Mouse (Mus musculus) embryonic facial prominence, embryonic 13.5 days (tissue): ENCODE results near the gene Pias4. TPM values are rescaled to one million over a fixed set of nuclear protein-coding genes. Genes with fewer than 3 reads are reported as not detected.
"Not testable (repeated sequence)": the region's sequence is repeated elsewhere in the genome, so short reads cannot be mapped to it uniquely, and the experiment has no call there.

ENCODE experiments used
- ATAC-seq: fragments of 200-750 bp; cut with Nextera tagmentation; 2 replicates; pipeline ENCODE4 v1.8.0; 2017; ENCODE audit warnings: low read depth; ENCODE audit not compliant: insufficient number of reproducible peaks, insufficient read depth, low FRiP score, low TSS enrichment
- H3K27ac ChIP-seq: fragments of 300-500 bp; sonication (generic); 2 replicates; pipeline ENCODE4 v1.5.1; 2015; ENCODE audit warnings: moderate library complexity, mild to moderate bottlenecking, inconsistent platforms
- H3K27me3 ChIP-seq: fragments of 300-500 bp; sonication (generic); 2 replicates; pipeline ENCODE4 v1.6.1; 2015; ENCODE audit warnings: mild to moderate bottlenecking, inconsistent platforms
- H3K36me3 ChIP-seq: fragments of 300-500 bp; sonication (generic); 2 replicates; pipeline ENCODE4 v1.6.1; 2015; ENCODE audit warnings: mild to moderate bottlenecking, inconsistent platforms
- H3K4me1 ChIP-seq: fragments of 300-500 bp; sonication (generic); 2 replicates; pipeline ENCODE4 v1.6.1; 2015; ENCODE audit warnings: inconsistent platforms
- H3K4me2 ChIP-seq: fragments of 300-500 bp; sonication (generic); 2 replicates; pipeline ENCODE4 v1.6.1; 2015; ENCODE audit warnings: moderate library complexity, mild to moderate bottlenecking, inconsistent platforms
- H3K4me3 ChIP-seq: fragments of 300-500 bp; sonication (generic); 2 replicates; pipeline ENCODE4 v1.5.1; 2015; ENCODE audit warnings: mild to moderate bottlenecking, inconsistent platforms
- H3K9ac ChIP-seq: fragments of 300-500 bp; sonication (generic); 2 replicates; pipeline ENCODE4 v1.6.1; 2015; ENCODE audit warnings: mild to moderate bottlenecking, inconsistent platforms
- H3K9me3 ChIP-seq: fragments of 300-500 bp; sonication (generic); 2 replicates; pipeline ENCODE4 v1.6.1; 2016; ENCODE audit warnings: inconsistent platforms
- WGBS: fragments of 180-500 bp; shearing (Covaris S2); methylation state at CpG from one replicate; pipeline ENCODE4 v1.1.7; 2015; ENCODE audit warnings: mixed read lengths; 5-methylcytosine and 5-hydroxymethylcytosine counted together
- polyA plus RNA-seq: library from polyadenylated mRNA; unstranded; fragments of >200 nt; fragmentation: Nextera tagmentation; extraction: Ambion mirVana; gene quantifications from 2 replicates; pipeline ENCODE4 v1.2.1, GENCODE M21; 2015

Gene Pias4
- polyA plus RNA-seq, result 58.1 and 60.9 TPM in 2 replicates

DNA sequence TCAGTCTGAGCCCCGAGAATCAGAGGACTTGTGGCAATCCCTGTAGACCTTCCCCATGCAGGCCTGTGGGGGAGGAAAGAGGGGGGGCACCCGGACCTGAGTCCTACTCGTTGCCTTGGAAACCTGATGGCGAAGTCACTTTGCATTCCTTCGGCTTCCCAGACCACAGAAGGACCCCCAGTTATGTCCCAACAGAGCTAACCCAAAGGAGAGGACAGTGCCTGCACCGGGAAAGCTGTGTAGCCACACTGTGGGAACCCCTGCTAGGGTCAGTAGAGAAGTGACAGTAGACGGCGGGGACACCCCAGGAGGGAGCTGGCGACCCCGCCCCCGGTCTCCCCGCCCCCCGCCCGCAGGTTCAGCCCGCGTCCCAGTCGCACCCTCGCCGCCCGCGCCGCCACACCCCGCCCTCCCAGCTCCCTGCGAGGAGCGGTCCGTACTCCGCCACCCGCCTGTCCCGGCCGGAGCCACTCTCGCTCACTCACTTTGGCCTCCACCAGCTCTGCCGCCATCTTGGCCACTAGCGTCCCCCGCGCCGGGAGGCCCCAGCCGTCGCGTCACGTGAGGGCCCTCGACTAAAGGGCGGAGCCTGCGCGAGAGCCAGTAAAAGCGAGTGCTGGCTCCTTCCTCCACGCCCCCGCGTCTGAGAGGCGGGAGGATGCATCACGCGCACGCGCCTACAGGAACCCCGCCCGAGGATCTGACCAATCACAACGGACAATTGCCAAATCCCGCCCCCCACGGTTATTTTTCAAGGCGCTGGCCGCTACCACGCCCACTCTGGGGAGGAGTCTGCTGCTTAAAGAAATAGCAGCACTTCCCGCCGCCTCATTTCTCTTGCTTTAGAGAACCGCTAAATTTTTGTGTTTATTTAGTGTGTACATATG is at the start of gene Pias4:
Pias4 (minus strand) TSS at position 724 of the 887 bp plus-strand sequence.
- peak; percentile 84 for ATAC-seq
- peaks cover 21% of the 10 kb centered on the region for H3K4me1 ChIP-seq
- H3K27ac ChIP-seq, result peak within 1 kb of the TSS; percentile 87
- peak within 1 kb of the TSS; percentile 89 for H3K9ac ChIP-seq
- no peaks in the 10 kb centered on the region for H3K27me3 ChIP-seq
- peak within 1 kb of the TSS; percentile 92 for H3K4me2 ChIP-seq
- H3K9me3 ChIP-seq, result no peaks in the 10 kb centered on the region
- H3K36me3 ChIP-seq, result peaks cover 29% of the 10 kb centered on the region
- under 1% methylated on average over 62 of the region's 64 CpGs for WGBS
- peak within 1 kb of the TSS; percentile 92 for H3K4me3 ChIP-seq

DNA sequence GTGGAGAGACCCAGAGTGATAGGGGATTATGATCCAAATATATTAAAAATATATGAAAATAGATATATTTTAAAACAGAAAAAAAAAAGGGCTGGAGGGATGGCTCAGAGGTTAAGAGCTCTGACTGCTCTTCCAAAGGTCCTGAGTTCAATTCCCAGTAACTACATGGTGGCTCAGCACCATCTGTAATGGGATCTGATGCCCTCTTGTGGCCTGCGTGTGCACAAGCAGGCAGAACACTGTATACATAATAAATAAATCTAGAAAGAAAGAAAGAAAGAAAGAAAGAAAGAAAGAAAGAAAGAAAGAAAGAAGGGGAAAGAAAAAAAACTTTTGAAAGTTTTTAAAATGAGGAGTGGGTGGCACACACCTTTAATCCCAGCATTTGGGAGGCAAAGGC is 49.5 kb upstream of the Pias4 start:
- not testable (repeated sequence) for ATAC-seq, H3K9me3 ChIP-seq, H3K27me3 ChIP-seq, H3K4me1 ChIP-seq, H3K4me2 ChIP-seq, H3K36me3 ChIP-seq, H3K9ac ChIP-seq, H3K27ac ChIP-seq, H3K4me3 ChIP-seq
- 19% methylated on average over 1 of the region's 1 CpGs for WGBS

DNA sequence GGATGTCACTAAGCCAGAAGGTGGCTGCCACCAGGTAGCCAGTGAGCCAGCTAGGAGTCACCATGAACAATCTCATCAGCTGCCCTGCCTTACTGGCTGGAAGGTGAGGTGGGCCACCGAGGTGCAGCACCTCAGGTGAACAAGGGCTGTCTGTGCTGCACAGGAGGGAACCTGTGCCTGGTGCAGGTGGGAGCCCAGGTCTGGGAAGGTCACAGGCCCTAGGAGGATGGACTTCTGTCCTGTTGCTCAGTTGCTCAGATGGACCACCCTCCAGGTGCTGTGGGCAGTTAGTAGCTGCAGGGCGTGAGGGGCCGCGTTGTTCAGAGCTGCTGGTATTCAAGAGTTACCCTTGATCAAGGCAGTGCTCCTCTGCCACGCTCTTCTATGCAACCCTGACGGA is 49.1 kb upstream of the Pias4 start:
- no peak overlapping the region for H3K9ac ChIP-seq
- H3K27me3 ChIP-seq, result peaks cover 2% of the 10 kb centered on the region; the same call in 1 of the 2 replicates
- no peak overlapping the region for H3K4me3 ChIP-seq
- ATAC-seq, result no peak
- H3K27ac ChIP-seq, result no peak overlapping the region
- WGBS, result 89% methylated on average over 6 of the region's 6 CpGs
- peaks cover 3% of the 10 kb centered on the region; the same call in 1 of the 2 replicates for H3K36me3 ChIP-seq
- H3K4me1 ChIP-seq, result no peaks in the 10 kb centered on the region
- H3K4me2 ChIP-seq, result no peak overlapping the region
- no peaks in the 10 kb centered on the region for H3K9me3 ChIP-seq

DNA sequence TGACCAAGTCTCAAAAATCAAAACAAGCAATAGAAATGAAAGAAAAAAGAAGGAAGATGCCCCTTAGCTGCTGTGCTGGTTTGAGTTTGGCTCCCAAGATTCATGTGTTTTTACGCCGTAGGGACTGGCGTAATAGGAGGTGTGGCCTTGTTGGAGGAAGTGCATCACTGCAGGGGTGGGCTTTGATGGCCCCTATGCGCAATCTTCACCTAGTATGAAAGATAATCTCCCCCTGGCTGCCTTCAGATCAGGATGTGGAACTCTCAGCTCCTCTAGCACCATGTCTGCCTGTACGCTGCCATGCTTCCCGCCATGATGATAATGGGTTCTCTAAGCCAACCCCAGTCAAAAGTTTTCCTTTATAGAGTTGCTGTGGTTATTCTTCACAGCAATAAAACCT is 48.5 kb upstream of the Pias4 start:
- no peaks in the 10 kb centered on the region for H3K9me3 ChIP-seq
- peaks cover 3% of the 10 kb centered on the region; the same call in 1 of the 2 replicates for H3K36me3 ChIP-seq
- H3K27ac ChIP-seq, result no peak overlapping the region
- H3K9ac ChIP-seq, result no peak overlapping the region
- WGBS, result 88% methylated on average over 6 of the region's 6 CpGs
- H3K4me2 ChIP-seq, result no peak overlapping the region
- H3K27me3 ChIP-seq, result peaks cover 2% of the 10 kb centered on the region; the same call in 1 of the 2 replicates
- H3K4me1 ChIP-seq, result no peaks in the 10 kb centered on the region
- ATAC-seq, result no peak
- H3K4me3 ChIP-seq, result no peak overlapping the region

DNA sequence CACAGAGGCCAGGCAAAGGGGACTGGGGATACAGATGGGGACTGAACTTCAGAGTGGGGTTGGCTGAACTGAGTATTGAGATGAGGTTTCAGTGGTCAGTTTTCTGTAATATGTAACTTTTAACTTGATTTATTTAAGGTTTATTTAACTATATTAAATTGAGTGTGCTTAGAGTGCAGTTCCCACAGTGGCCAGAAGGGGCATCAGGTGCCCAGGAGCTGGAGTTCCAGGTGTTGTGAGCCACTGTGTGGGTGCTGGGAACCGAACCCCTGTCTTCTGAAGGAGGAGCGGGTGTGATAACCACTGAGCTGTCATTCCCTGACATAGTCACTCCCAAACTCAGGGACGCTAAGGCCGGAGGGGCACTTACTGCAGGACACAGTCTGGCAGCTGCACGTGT is 42.4 kb upstream of the Pias4 start:
- H3K27me3 ChIP-seq, result no peaks in the 10 kb centered on the region
- no peak overlapping the region for H3K4me2 ChIP-seq

DNA sequence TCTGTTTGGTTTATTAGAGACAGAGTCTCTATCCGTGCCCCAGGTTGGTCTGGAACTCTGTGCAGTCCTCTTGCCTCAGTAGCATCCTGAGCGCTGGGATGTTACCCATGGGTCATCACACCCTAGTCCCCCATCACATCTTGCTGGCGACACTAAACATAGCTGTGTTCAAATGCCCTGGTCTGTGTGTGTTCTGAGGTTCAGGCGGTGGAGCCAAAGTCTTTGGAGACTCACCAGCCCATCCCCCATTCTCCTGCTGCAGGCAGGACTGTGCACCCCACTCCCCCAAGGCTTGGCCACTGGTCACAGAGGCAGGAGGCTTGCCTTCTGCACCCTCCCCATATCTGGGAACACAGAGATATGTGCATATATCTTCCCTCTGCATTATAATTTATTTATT is 36.4 kb upstream of the Pias4 start:
- no peaks in the 10 kb centered on the region for H3K4me1 ChIP-seq
- H3K36me3 ChIP-seq, result no peaks in the 10 kb centered on the region
- no peak overlapping the region for H3K27ac ChIP-seq
- H3K9ac ChIP-seq, result no peak overlapping the region
- no peaks in the 10 kb centered on the region for H3K9me3 ChIP-seq
- H3K4me3 ChIP-seq, result no peak overlapping the region
- ATAC-seq, result no peak
- peaks cover 11% of the 10 kb centered on the region for H3K27me3 ChIP-seq
- no peak overlapping the region for H3K4me2 ChIP-seq
- 62% methylated on average over 4 of the region's 4 CpGs for WGBS

More for the DNA sequence above, 42.4 kb upstream of the Pias4 start:
- no peak overlapping the region for H3K4me3 ChIP-seq
- no peak overlapping the region for H3K27ac ChIP-seq
- ATAC-seq, result no peak
- H3K9ac ChIP-seq, result no peak overlapping the region
- peaks cover 3% of the 10 kb centered on the region; the same call in 1 of the 2 replicates for H3K36me3 ChIP-seq
- no peaks in the 10 kb centered on the region for H3K4me1 ChIP-seq
- WGBS, result 90% methylated on average over 5 of the region's 5 CpGs
- H3K9me3 ChIP-seq, result no peaks in the 10 kb centered on the region

DNA sequence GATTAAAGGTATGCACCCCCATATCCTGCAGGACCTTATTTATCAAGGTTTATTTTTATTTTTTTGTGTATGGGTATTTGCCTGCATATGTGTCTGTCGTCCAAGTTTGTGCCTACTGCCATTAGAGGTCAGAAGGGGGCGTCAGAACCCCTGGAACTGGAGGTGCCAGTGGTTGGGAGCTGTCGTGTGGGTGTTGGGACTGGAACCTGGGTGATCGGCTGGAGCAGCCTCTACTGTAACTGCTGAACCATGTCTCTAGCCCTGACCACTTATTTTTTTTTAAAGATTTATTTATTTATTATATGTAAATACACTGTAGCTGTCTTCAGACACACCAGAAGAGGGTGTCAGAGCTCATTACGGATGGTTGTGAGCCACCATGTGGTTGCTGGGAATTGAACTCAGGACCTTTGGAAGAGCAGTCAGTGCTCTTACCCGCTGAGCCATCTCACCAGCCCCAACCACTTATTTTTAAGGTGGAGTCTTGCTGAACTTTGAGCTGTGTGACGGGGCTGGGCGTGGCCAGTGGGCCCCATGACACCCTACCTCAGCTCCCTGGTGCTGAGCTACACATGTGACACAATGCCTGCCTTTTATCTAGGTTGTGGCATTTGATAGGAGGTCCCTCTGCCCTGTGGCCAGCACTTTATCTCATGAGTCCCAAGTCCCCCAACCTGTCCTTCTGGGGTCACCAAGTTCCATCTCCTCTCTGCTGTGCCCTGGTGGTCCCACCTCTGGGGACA is 35.4 kb upstream of the Pias4 start:
- Histone ChIP-seq H3K27ac (no peak overlapping the region), H3K27me3 (peaks cover 15% of the 10 kb centered on the region), H3K36me3 (no peaks in the 10 kb centered on the region), H3K9ac (no peak overlapping the region), H3K4me1 (no peaks in the 10 kb centered on the region), H3K4me2 (no peak overlapping the region), H3K9me3 (no peaks in the 10 kb centered on the region), H3K4me3 (no peak overlapping the region)
- WGBS, result 69% methylated on average over 8 of the region's 8 CpGs
- ATAC-seq, result no peak

DNA sequence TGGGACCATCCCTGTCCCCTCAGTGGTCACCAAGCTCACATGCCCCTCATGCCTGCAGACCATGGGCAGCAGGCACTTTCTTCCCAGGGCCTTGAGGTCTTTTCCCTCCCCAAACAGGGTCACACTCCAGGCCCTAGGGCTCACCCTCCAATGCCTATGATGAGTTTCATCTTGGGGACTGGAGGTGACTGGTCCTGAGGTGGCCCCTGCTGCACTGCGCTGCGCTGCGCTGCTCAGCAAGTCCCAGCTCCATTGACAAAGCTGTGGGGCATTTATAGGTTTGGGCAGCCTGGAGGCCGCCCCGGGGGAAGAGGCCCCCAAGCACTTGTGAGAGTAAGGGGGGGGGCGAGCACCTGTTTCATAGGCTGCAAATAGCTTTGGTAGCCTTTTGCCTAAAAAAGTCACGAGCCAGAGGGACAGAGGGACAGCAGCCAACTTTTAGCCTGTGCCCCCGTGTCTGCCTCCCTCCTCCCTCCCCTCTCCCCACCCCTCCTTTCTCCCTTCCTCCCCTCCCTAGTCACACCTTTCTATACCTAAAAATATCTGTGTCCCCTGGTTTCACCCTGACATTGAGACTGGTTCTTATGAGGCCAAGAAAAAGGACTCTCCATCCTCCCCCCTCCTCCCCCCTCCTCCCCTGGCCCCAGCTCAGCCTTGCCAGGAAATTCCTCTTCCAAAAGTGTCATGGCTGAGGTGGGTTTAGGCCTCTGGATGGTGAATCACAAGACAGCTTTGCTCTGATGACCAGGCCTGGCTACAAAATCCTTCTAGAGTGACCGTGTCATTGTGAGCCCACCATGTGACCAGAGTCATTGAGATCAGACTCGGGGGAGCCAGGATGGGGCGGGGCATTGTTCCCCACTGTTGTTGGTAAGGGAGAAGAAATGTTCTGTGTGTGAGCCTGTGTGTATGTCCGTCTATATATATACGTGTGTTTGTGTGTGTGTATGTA is 34.4 kb upstream of the Pias4 start, which contains the start of gene Nmrk2:
Nmrk2 (minus strand) TSS at position 245 of the 952 bp plus-strand sequence.
- no peak within 1 kb of the TSS for H3K4me2 ChIP-seq
- H3K9me3 ChIP-seq, result no peaks in the 10 kb centered on the region
- peaks cover 21% of the 10 kb centered on the region for H3K27me3 ChIP-seq
- WGBS, result 52% methylated on average over 13 of the region's 13 CpGs
- H3K36me3 ChIP-seq, result no peaks in the 10 kb centered on the region
- no peaks in the 10 kb centered on the region for H3K4me1 ChIP-seq
- 0 out of 2 replicates have a peak within 1 kb of the TSS, but pooled peaks have one; percentile 27 for H3K9ac ChIP-seq
- no peak within 1 kb of the TSS for H3K27ac ChIP-seq
- no peak within 1 kb of the TSS for H3K4me3 ChIP-seq
- no peak for ATAC-seq

DNA sequence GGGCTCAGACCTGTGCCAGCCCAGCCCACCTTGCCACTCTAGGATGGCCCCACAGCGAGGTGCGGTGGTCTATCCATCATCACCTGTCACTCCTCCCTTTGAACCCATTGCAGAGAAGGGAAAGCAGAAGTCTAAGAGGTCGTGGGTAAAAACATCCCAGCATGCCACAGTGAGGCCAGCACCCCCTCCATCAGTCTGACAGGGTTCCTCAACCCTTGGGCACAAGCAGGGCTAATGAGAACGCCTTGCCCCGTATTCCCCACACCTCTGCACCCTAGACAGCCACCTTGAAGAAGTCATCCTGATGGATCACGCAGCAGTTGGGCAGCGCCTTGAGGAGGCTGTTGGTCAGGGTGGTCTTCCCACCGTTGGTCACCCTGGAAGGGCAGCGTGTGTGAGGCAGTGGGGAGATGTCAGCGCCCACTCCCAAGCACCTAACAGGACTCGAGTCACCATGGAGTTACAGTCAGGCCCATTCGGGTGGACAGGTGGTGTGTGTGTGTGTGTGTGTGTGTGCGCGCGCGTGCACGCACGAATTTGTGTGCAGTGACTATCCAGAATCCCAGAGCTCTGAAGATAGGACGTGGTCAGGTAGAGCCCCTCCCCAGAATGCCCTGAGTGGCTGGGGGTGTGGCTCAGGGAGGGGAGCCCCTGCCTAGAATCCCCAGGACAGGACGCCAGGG is 33.0 kb upstream of the Pias4 start:
- no peak overlapping the region for H3K4me2 ChIP-seq
- H3K4me1 ChIP-seq, result no peaks in the 10 kb centered on the region
- peaks cover 34% of the 10 kb centered on the region for H3K27me3 ChIP-seq
- H3K36me3 ChIP-seq, result no peaks in the 10 kb centered on the region
- 76% methylated on average over 20 of the region's 20 CpGs for WGBS
- 0 out of 2 replicates have a peak overlapping the region, but pooled peaks have one; percentile 27 for H3K9ac ChIP-seq
- no peak overlapping the region for H3K27ac ChIP-seq
- ATAC-seq, result no peak
- H3K9me3 ChIP-seq, result no peaks in the 10 kb centered on the region
- H3K4me3 ChIP-seq, result no peak overlapping the region

DNA sequence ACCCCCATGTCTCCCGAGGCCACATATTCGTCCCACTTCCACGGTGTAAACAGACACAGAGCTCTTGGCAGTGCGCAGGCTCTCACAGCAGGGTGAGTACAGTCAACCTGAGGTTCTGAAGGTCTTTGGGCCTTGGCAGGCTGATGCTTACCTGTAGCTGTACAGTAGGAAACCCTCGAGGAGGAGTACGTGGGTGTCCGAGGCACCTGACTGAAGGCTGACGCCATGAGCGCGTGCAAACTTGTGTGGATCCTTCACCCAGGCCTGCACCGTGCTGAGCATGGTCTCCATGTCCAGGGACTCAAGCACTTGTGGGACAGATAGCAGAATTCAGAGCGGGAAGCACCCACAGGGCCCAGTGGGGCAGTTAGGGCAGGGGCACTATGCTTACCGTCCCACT is 32.4 kb upstream of the Pias4 start:
- Histone ChIP-seq H3K36me3 (no peaks in the 10 kb centered on the region), H3K9ac (no peak overlapping the region), H3K4me2 (no peak overlapping the region), H3K9me3 (no peaks in the 10 kb centered on the region), H3K27ac (no peak overlapping the region), H3K27me3 (peaks cover 40% of the 10 kb centered on the region), H3K4me3 (no peak overlapping the region), H3K4me1 (no peaks in the 10 kb centered on the region)
- 83% methylated on average over 13 of the region's 13 CpGs for WGBS
- ATAC-seq, result no peak
